Mouse (Mus musculus) myocyte (in vitro differentiated cells): ENCODE measurements around the gene Fam49a. TPM values are rescaled to one million over a fixed set of nuclear protein-coding genes. Genes with fewer than 3 reads are reported as not detected.

ENCODE experiments used
- H3K27me3 ChIP-seq: one replicate; pipeline ENCODE4 v1.6.1; 2011; ENCODE audit not compliant: control insufficient read depth, insufficient read depth, insufficient read length
- H3K36me3 ChIP-seq: one replicate; pipeline ENCODE4 v1.6.1; 2011; ENCODE audit not compliant: control insufficient read depth, insufficient read depth
- H3K4me2 ChIP-seq: one replicate; pipeline ENCODE4 v1.6.1; 2011; ENCODE audit warnings: low read depth, control low read depth
- H3K4me3 ChIP-seq: one replicate; pipeline ENCODE4 v1.5.1; 2011; ENCODE audit warnings: mild to moderate bottlenecking, control low read depth, moderate library complexity
- H3K79me2 ChIP-seq: one replicate; pipeline ENCODE4 v1.6.1; 2011; ENCODE audit not compliant: control insufficient read depth, insufficient read depth
- H3ac ChIP-seq: one replicate; pipeline ENCODE4 v1.6.1; 2011; ENCODE audit not compliant: control insufficient read depth, insufficient read length
- CEBPB ChIP-seq: IDR thresholded peaks from 2 replicates; pipeline ENCODE4 v1.6.1; 2011; ENCODE audit warnings: mild to moderate bottlenecking, moderate library complexity; ENCODE audit not compliant: poor library complexity, insufficient read depth, severe bottlenecking
- E2F4 ChIP-seq: IDR thresholded peaks from one replicate; pipeline ENCODE4 v1.6.1; 2011; ENCODE audit warnings: mild to moderate bottlenecking, control low read depth, moderate library complexity; ENCODE audit not compliant: insufficient read depth
- MAX ChIP-seq: IDR thresholded peaks from one replicate; pipeline ENCODE4 v1.6.1; 2011; ENCODE audit warnings: low read depth, mild to moderate bottlenecking, control low read depth
- MYOD1 ChIP-seq, 3 experiments: IDR thresholded peaks; one replicate each; pipeline ENCODE4 v1.6.1; 2011; ENCODE audit warnings: control low read depth in 2 of 3, low read depth in 2 of 3, mild to moderate bottlenecking in 2 of 3, moderate library complexity in 1 of 3; ENCODE audit not compliant: insufficient read length in 2 of 3, control insufficient read depth in 1 of 3
- MYOG ChIP-seq, 3 experiments: IDR thresholded peaks; one replicate each; pipeline ENCODE4 v1.6.1; 2011; ENCODE audit warnings: control low read depth in 2 of 3, low read depth in 2 of 3, mild to moderate bottlenecking in 2 of 3; ENCODE audit not compliant: insufficient read length in 2 of 3, control insufficient read depth in 1 of 3, insufficient read depth in 1 of 3
- POLR2A ChIP-seq: IDR thresholded peaks from one replicate; pipeline ENCODE4 v1.6.1; 2011; ENCODE audit warnings: low read depth, mild to moderate bottlenecking, control low read depth, moderate library complexity; ENCODE audit not compliant: insufficient read length
- POLR2AphosphoS2 ChIP-seq: IDR thresholded peaks from one replicate; pipeline ENCODE4 v1.6.1; 2011; ENCODE audit warnings: low read depth, control low read depth; ENCODE audit not compliant: insufficient read length
- REST ChIP-seq: IDR thresholded peaks from one replicate; pipeline ENCODE4 v1.6.1; 2011; ENCODE audit warnings: mild to moderate bottlenecking, control low read depth, moderate library complexity; ENCODE audit not compliant: insufficient read depth, insufficient read length
- SRF ChIP-seq: IDR thresholded peaks from one replicate; pipeline ENCODE4 v1.6.1; 2011; ENCODE audit warnings: low read depth; ENCODE audit not compliant: control insufficient read depth, insufficient read length
- TCF12 ChIP-seq: IDR thresholded peaks from one replicate; pipeline ENCODE4 v1.6.1; 2011; ENCODE audit warnings: mild to moderate bottlenecking, control low read depth; ENCODE audit not compliant: poor library complexity, insufficient read depth, severe bottlenecking
- TCF3 ChIP-seq: IDR thresholded peaks from one replicate; pipeline ENCODE4 v1.6.1; 2011; ENCODE audit warnings: low read depth, control low read depth; ENCODE audit not compliant: insufficient read length
- USF1 ChIP-seq: IDR thresholded peaks from one replicate; pipeline ENCODE4 v1.6.1; 2011; ENCODE audit warnings: low read depth, mild to moderate bottlenecking, control low read depth, moderate library complexity
- polyA plus RNA-seq: library from polyadenylated mRNA; unstranded; fragments of >200 nt; fragmentation: generic; extraction: Trizol; gene quantifications from one replicate; pipeline ENCODE4 v1.2.1, GENCODE M21; 2012; ENCODE audit warnings: missing spikeins

Gene Fam49a
- polyA plus RNA-seq, 1 experiment: not detected

- TF ChIP-seq POLR2AphosphoS2 (no peak), TCF12 (no peak), SRF (no peak), MAX (no peak), MYOD1 (IDR thresholded peaks at IDR 0.05; ENCODE audit: control insufficient read depth in 1 of 3, insufficient read length in 2 of 3, low read depth in 2 of 3) (no peak), E2F4 (no peak), MYOG (IDR thresholded peaks at IDR 0.05; ENCODE audit: control insufficient read depth in 1 of 3, insufficient read depth in 1 of 3, insufficient read length in 2 of 3, low read depth in 2 of 3) (no peak), USF1 (no peak), POLR2A (no peak), TCF3 (no peak), CEBPB (no peak), REST (no peak)
- Histone ChIP-seq H3K4me3 (no peak overlapping the region), H3K36me3 (no peaks in the 10 kb centered on the region), H3ac (no peak overlapping the region), H3K27me3 (no peaks in the 10 kb centered on the region), H3K4me2 (no peak overlapping the region), H3K79me2 (no peaks in the 10 kb centered on the region)
These were observed 100.4 kb downstream of the Fam49a start for GRCm38 (mm10) chr12:12362371-12362770.

- H3K4me3 ChIP-seq: no peak overlapping the region
- no peaks in the 10 kb centered on the region for H3K79me2 ChIP-seq
- no peaks in the 10 kb centered on the region for H3K36me3 ChIP-seq
- no peak for TF ChIP-seq POLR2A
- TF ChIP-seq MAX: no peak
- TF ChIP-seq TCF3: no peak
- no peak for TF ChIP-seq CEBPB
- TF ChIP-seq USF1: no peak
- H3K27me3 ChIP-seq: no peaks in the 10 kb centered on the region
- H3K4me2 ChIP-seq: no peak overlapping the region
- H3ac ChIP-seq: no peak overlapping the region
These were observed 102.3 kb downstream of the Fam49a start for GRCm38 (mm10) chr12:12364201-12364600.

GRCm38 (mm10) chr12:12367423-12367822 lies 105.5 kb downstream of the Fam49a start:
- Histone ChIP-seq H3K79me2 (no peaks in the 10 kb centered on the region), H3K4me3 (no peak overlapping the region), H3ac (no peak overlapping the region), H3K27me3 (no peaks in the 10 kb centered on the region), H3K36me3 (no peaks in the 10 kb centered on the region), H3K4me2 (no peak overlapping the region)
- no peak for TF ChIP-seq USF1
- TF ChIP-seq TCF3: no peak
- no peak for TF ChIP-seq SRF
- TF ChIP-seq CEBPB: no peak
- TF ChIP-seq E2F4: no peak
- no peak for TF ChIP-seq MYOD1 (IDR thresholded peaks at IDR 0.05; ENCODE audit: control insufficient read depth in 1 of 3, insufficient read length in 2 of 3, low read depth in 2 of 3)
- TF ChIP-seq MAX: no peak
- no peak for TF ChIP-seq TCF12
- TF ChIP-seq REST: no peak
- TF ChIP-seq POLR2A: no peak
- TF ChIP-seq MYOG (IDR thresholded peaks at IDR 0.05; ENCODE audit: control insufficient read depth in 1 of 3, insufficient read depth in 1 of 3, insufficient read length in 2 of 3, low read depth in 2 of 3): no peak
- TF ChIP-seq POLR2AphosphoS2: no peak

GRCm38 (mm10) chr12:12373111-12373862 lies 111.3 kb downstream of the Fam49a start:
- Histone ChIP-seq H3K4me2 (no peak overlapping the region), H3ac (no peak overlapping the region), H3K27me3 (no peaks in the 10 kb centered on the region), H3K4me3 (no peak overlapping the region), H3K36me3 (no peaks in the 10 kb centered on the region), H3K79me2 (no peaks in the 10 kb centered on the region)
- TF ChIP-seq USF1 (no peak), POLR2AphosphoS2 (no peak)

- H3K79me2 ChIP-seq: no peaks in the 10 kb centered on the region
- no peaks in the 10 kb centered on the region for H3K36me3 ChIP-seq
- no peak overlapping the region for H3ac ChIP-seq
- no peak overlapping the region for H3K4me2 ChIP-seq
- H3K27me3 ChIP-seq: no peaks in the 10 kb centered on the region
- TF ChIP-seq CEBPB (no peak), TCF3 (no peak), REST (no peak), MYOD1 (IDR thresholded peaks at IDR 0.05; ENCODE audit: control insufficient read depth in 1 of 3, insufficient read length in 2 of 3, low read depth in 2 of 3) (no peak), MYOG (IDR thresholded peaks at IDR 0.05; ENCODE audit: control insufficient read depth in 1 of 3, insufficient read depth in 1 of 3, insufficient read length in 2 of 3, low read depth in 2 of 3) (no peak), POLR2AphosphoS2 (no peak)
- no peak overlapping the region for H3K4me3 ChIP-seq
These were observed 117.1 kb downstream of the Fam49a start for GRCm38 (mm10) chr12:12379056-12379455.
